Mouse (Mus musculus): ENCODE measurements around the gene Dffa. TPM values are rescaled to one million over a fixed set of nuclear protein-coding genes. Genes with fewer than 3 reads are reported as not detected.
A peak's percentile ranks its signal among the peaks of the same experiment; 100 is the strongest.
"Not testable (repeated sequence)": the region's sequence is repeated elsewhere in the genome, so short reads cannot be mapped to it uniquely, and the experiment has no call there.

The Dffa gene
- polyA plus RNA-seq, 1 experiment from 2014 or later, result 24.7 TPM

GRCm38 (mm10) chr4:149166957-149167611 is 63.1 kb downstream of the Dffa start:
- ATAC-seq (replicated peaks; ENCODE audit: insufficient number of reproducible peaks, low FRiP score, low TSS enrichment, low read depth) (no peak; the same call in 1 of the 2 replicates), DNase-seq (ENCODE audit: low spot score) (peak; percentile 42)
- whole genome bisulfite sequencing, result 2% methylated on average over 27 of the region's 27 CpGs
- H3K36me3 ChIP-seq (replicated peaks; ENCODE audit: control insufficient read depth, insufficient read depth, low read depth, low read length), result no peaks in the 10 kb centered on the region; the same call in 1 of the 2 replicates
- H3K4me1 ChIP-seq (ENCODE audit: control insufficient read depth, insufficient read depth, low read length), result peaks cover 2% of the 10 kb centered on the region; the same call in 1 of the 2 replicates
- H3K9ac ChIP-seq (replicated peaks; ENCODE audit: low read length), result peak overlapping the region; percentile 91
- H3K27ac ChIP-seq (replicated peaks; ENCODE audit: low read depth, low read length), result peak overlapping the region; percentile 70
- H3K4me2 ChIP-seq (ENCODE audit: low read depth, low read length), result peak overlapping the region; percentile 76
- peak overlapping the region; percentile 93 for H3K4me3 ChIP-seq (ENCODE audit: low read depth, low read length)
- H3K27me3 ChIP-seq (ENCODE audit: control insufficient read depth, insufficient read depth, low read length), result no peaks in the 10 kb centered on the region
- H3K9me3 ChIP-seq (replicated peaks; ENCODE audit: control insufficient read depth, low read length), result no peaks in the 10 kb centered on the region

- DNase-seq (ENCODE audit: low spot score) (no peak), ATAC-seq (replicated peaks; ENCODE audit: insufficient number of reproducible peaks, low FRiP score, low TSS enrichment, low read depth) (no peak)
- H3K4me1 ChIP-seq (ENCODE audit: control insufficient read depth, insufficient read depth, low read length), result peaks cover 2% of the 10 kb centered on the region; the same call in 1 of the 2 replicates
- H3K27ac ChIP-seq (replicated peaks; ENCODE audit: low read depth, low read length), result no peak overlapping the region
- no peak overlapping the region for H3K4me3 ChIP-seq (ENCODE audit: low read depth, low read length)
- H3K27me3 ChIP-seq (ENCODE audit: control insufficient read depth, insufficient read depth, low read length), result no peaks in the 10 kb centered on the region
- whole genome bisulfite sequencing, result 56% methylated on average over 2 of the region's 2 CpGs
- H3K9me3 ChIP-seq (replicated peaks; ENCODE audit: control insufficient read depth, low read length), result no peaks in the 10 kb centered on the region
- no peak overlapping the region for H3K4me2 ChIP-seq (ENCODE audit: low read depth, low read length)
- no peak overlapping the region for H3K9ac ChIP-seq (replicated peaks; ENCODE audit: low read length)
- no peaks in the 10 kb centered on the region; the same call in 1 of the 2 replicates for H3K36me3 ChIP-seq (replicated peaks; ENCODE audit: control insufficient read depth, insufficient read depth, low read depth, low read length)
Observed at GRCm38 (mm10) chr4:149168016-149168415, 64.1 kb downstream of the Dffa start.

GRCm38 (mm10) chr4:149169926-149170325 is 66.0 kb downstream of the Dffa start:
- H3K9me3 ChIP-seq (replicated peaks; ENCODE audit: control insufficient read depth, low read length); DNase-seq (ENCODE audit: low spot score); H3K27ac ChIP-seq (replicated peaks; ENCODE audit: low read depth, low read length); H3K4me1 ChIP-seq (ENCODE audit: control insufficient read depth, insufficient read depth, low read length); H3K27me3 ChIP-seq (ENCODE audit: control insufficient read depth, insufficient read depth, low read length); H3K4me3 ChIP-seq (ENCODE audit: low read depth, low read length); H3K4me2 ChIP-seq (ENCODE audit: low read depth, low read length); H3K36me3 ChIP-seq (replicated peaks; ENCODE audit: control insufficient read depth, insufficient read depth, low read depth, low read length); H3K9ac ChIP-seq (replicated peaks; ENCODE audit: low read length); ATAC-seq (replicated peaks; ENCODE audit: insufficient number of reproducible peaks, low FRiP score, low TSS enrichment, low read depth): not testable (repeated sequence)
- WGBS, result 79% methylated on average over 7 of the region's 8 CpGs

Other genes with a start within 250 kb of the Dffa start
- gene Pex14, start 4.3 kb upstream of the Dffa start, polyA plus RNA-seq (2014; fragmentation: Nextera tagmentation; extraction: Ambion mirVana), result 29.0 and 33.1 TPM in 2 replicates
- gene Cort, start 22.6 kb downstream of the Dffa start, polyA plus RNA-seq (2014; fragmentation: Nextera tagmentation; extraction: Ambion mirVana), result 0.67 TPM in 1 of 2 replicates, not detected in the other
- gene Cenps, start 33.5 kb downstream of the Dffa start, polyA plus RNA-seq (2014; fragmentation: Nextera tagmentation; extraction: Ambion mirVana), result 53.5 and 55.4 TPM in 2 replicates
- gene Pgd, start 62.6 kb downstream of the Dffa start, polyA plus RNA-seq (2014; fragmentation: Nextera tagmentation; extraction: Ambion mirVana), result 44.5 and 45.0 TPM in 2 replicates
- gene Kif1b, start 203.5 kb downstream of the Dffa start, polyA plus RNA-seq (2014; fragmentation: Nextera tagmentation; extraction: Ambion mirVana), result 45.1 and 50.1 TPM in 2 replicates

Data from embryonic facial prominence, embryonic 11.5 days (tissue).